Mouse (Mus musculus) lung, embryonic 14.5 days (tissue): ENCODE results near the gene Fam107a. TPM values are rescaled to one million over a fixed set of nuclear protein-coding genes. Genes with fewer than 3 reads are reported as not detected.

Experiments used
- ATAC-seq: fragments of 200-750 bp; cut with Nextera tagmentation; 2 replicates; pipeline ENCODE4 v1.8.0; 2017; ENCODE audit warnings: mild to moderate bottlenecking, moderate TSS enrichment, moderate library complexity; ENCODE audit not compliant: insufficient read depth
- DNase-seq: peaks from one replicate; pipeline ENCODE4 v3.0.0-alpha.2; 2015
- H3K27ac ChIP-seq: fragments of 300-500 bp; sonication (generic); 2 replicates; pipeline ENCODE4 v1.5.1; 2014; ENCODE audit warnings: low read depth, mild to moderate bottlenecking, moderate library complexity
- H3K27me3 ChIP-seq: fragments of 300-500 bp; sonication (generic); 2 replicates; pipeline ENCODE4 v1.6.1; 2014; ENCODE audit warnings: low read length, control low read depth; ENCODE audit not compliant: insufficient read depth
- H3K36me3 ChIP-seq: fragments of 300-500 bp; sonication (generic); 2 replicates; pipeline ENCODE4 v1.6.1; 2014; ENCODE audit warnings: control low read depth; ENCODE audit not compliant: insufficient read depth
- H3K4me1 ChIP-seq: fragments of 300-500 bp; sonication (generic); 2 replicates; pipeline ENCODE4 v1.6.1; 2014; ENCODE audit warnings: antibody characterized with exemption, control low read depth; ENCODE audit not compliant: insufficient read depth
- H3K4me2 ChIP-seq: fragments of 300-500 bp; sonication (generic); 2 replicates; pipeline ENCODE4 v1.6.1; 2014; ENCODE audit warnings: mild to moderate bottlenecking
- H3K4me3 ChIP-seq: fragments of 300-500 bp; sonication (generic); 2 replicates; pipeline ENCODE4 v1.5.1; 2014; ENCODE audit warnings: low read depth, low read length
- H3K9ac ChIP-seq: fragments of 300-500 bp; sonication (generic); 2 replicates; pipeline ENCODE4 v1.6.1; 2014
- H3K9me3 ChIP-seq: fragments of 300-500 bp; sonication (generic); 2 replicates; pipeline ENCODE4 v1.6.1; 2016; ENCODE audit warnings: low read depth, low read length, control low read depth
- CTCF ChIP-seq: IDR thresholded peaks from 2 replicates; pipeline ENCODE4 v1.5.1; 2016; ENCODE audit warnings: antibody characterized with exemption, low read depth
- WGBS: fragments of 180-500 bp; shearing (Covaris S2); extraction: QIAGEN DNeasy Blood & Tissue Kit; methylation state at CpG from one replicate; pipeline ENCODE4 v1.1.7; 2014; 5-methylcytosine and 5-hydroxymethylcytosine counted together
- polyA plus RNA-seq: library from polyadenylated mRNA; unstranded; fragments of >200 nt; fragmentation: Nextera tagmentation; extraction: Ambion mirVana; gene quantifications from 2 replicates; pipeline ENCODE4 v1.2.1, GENCODE M21; 2014

Gene Fam107a
- polyA plus RNA-seq, 1 experiment from 2014 or later: 0.38 TPM

DNA sequence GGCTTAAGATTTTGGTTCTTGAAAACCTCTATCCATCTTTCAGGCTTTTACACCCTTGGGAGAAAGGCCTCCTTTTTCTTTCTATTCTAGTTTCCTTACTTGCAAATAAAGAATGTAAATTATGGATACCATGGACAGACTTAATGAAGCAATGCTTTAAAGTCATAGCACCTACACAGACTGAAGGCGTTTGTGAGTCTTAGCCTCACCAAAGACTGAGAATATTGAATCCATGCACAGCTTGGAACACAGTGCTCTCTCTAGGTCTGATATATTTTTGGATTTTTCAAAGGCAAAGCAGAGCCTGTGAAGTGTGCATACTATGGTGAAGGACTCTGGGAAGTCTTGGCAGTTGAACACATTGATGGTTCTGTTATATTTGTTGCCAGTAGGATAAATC, 68.6 kb downstream of the Fam107a start:
- H3K9ac ChIP-seq: no peak overlapping the region
- H3K4me3 ChIP-seq: no peak overlapping the region
- TF ChIP-seq CTCF: no peak
- DNase-seq: no peak
- H3K9me3 ChIP-seq: no peaks in the 10 kb centered on the region
- no peaks in the 10 kb centered on the region for H3K36me3 ChIP-seq
- H3K27ac ChIP-seq: no peak overlapping the region
- H3K4me2 ChIP-seq: no peak overlapping the region
- H3K27me3 ChIP-seq: no peaks in the 10 kb centered on the region
- no peak for ATAC-seq
- no peaks in the 10 kb centered on the region for H3K4me1 ChIP-seq
- 78% methylated on average over 1 of the region's 1 CpGs for WGBS

DNA sequence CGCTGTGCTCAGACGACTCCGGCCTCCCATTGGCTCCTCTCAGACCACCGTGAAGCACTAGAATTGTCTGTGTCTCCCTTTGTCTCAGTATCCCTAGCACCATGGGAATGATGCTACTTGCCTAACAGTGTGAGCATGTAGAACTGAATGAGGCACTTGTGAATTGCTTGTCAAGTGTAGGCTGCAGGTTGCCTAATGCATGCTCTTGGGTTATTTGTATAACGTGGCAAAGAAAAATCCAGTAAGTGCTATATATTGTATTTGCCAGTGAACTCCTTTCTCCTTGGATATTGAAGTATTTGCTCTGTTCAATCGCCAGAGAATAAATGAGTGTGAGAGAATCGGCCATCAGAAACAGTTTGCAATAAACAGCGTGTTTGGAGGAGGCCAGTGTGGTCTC, 70.9 kb downstream of the Fam107a start:
- H3K9ac ChIP-seq: no peak overlapping the region
- TF ChIP-seq CTCF: no peak
- H3K27me3 ChIP-seq: no peaks in the 10 kb centered on the region
- no peak overlapping the region for H3K27ac ChIP-seq
- H3K4me3 ChIP-seq: no peak overlapping the region
- H3K4me1 ChIP-seq: no peaks in the 10 kb centered on the region
- DNase-seq (no peak), ATAC-seq (no peak)
- H3K36me3 ChIP-seq: no peaks in the 10 kb centered on the region
- 71% methylated on average over 8 of the region's 8 CpGs for WGBS
- H3K4me2 ChIP-seq: no peak overlapping the region
- H3K9me3 ChIP-seq: no peaks in the 10 kb centered on the region

Other genes with a start within 250 kb of the Fam107a start
- 51.4 and 60.1 TPM in 2 replicates for gene Rpp14, start 237.7 kb downstream of the Fam107a start, polyA plus RNA-seq
- 31.2 and 33.3 TPM in 2 replicates for gene Pxk, start 219.8 kb downstream of the Fam107a start, polyA plus RNA-seq
- gene Pdhb, start 145.0 kb downstream of the Fam107a start, polyA plus RNA-seq: 166 and 173 TPM in 2 replicates
- 15.6 and 16.6 TPM in 2 replicates for gene Kctd6, start 103.9 kb downstream of the Fam107a start, polyA plus RNA-seq
- gene Acox2, start 58.7 kb downstream of the Fam107a start, polyA plus RNA-seq: 0.47 and 0.78 TPM in 2 replicates
- gene Oit1, start 60.7 kb upstream of the Fam107a start, polyA plus RNA-seq: 0.43 and 0.65 TPM in 2 replicates